Mouse (Mus musculus): ENCODE data around the gene Eogt. TPM values are rescaled to one million over a fixed set of nuclear protein-coding genes. Genes with fewer than 3 reads are reported as not detected.

The Eogt gene
- polyA plus RNA-seq (2017; shearing (Covaris generic)): 14.0 TPM

GRCm38 (mm10) chr6:97148383-97149251 lies at the start of gene Eogt:
Gene Eogt, minus strand, starts transcription at chr6:97149182.

GRCm38 (mm10) chr6:97178491-97179366 lies 29.7 kb upstream of the Eogt start, which contains the start of gene Tmf1:
Gene Tmf1, minus strand, starts transcription at chr6:97179122.

GRCm38 (mm10) chr6:97060074-97060681 lies 88.8 kb downstream of the Eogt start, which contains the start of gene Fam19a4:
Gene Fam19a4, minus strand, starts transcription at chr6:97060413.

Other genes starting within 250 kb of the Eogt start
- gene Fam19a4, start 88.8 kb downstream of the Eogt start, polyA plus RNA-seq (2017; shearing (Covaris generic)): not detected
- 40.1 TPM for gene Tmf1, start 29.9 kb upstream of the Eogt start, polyA plus RNA-seq (2017; shearing (Covaris generic))
- gene Uba3, start 56.5 kb upstream of the Eogt start, polyA plus RNA-seq (2017; shearing (Covaris generic)): 26.9 TPM
- gene Arl6ip5, start 61.5 kb upstream of the Eogt start, polyA plus RNA-seq (2017; shearing (Covaris generic)): 206 TPM
- not detected for gene Lmod3, start 103.6 kb upstream of the Eogt start, polyA plus RNA-seq (2017; shearing (Covaris generic))